Mouse (Mus musculus): ENCODE data around the gene Ralgapb.
"Not testable (repeated sequence)": the region's sequence is repeated elsewhere in the genome, so short reads cannot be mapped to it uniquely, and the experiment has no call there.

- not testable (repeated sequence) for TF ChIP-seq CTCF (IDR thresholded peaks at IDR 0.05; ENCODE audit: control insufficient read depth, insufficient read depth, insufficient replicate concordance, low read depth, low read length); POLR2A (IDR thresholded peaks at IDR 0.05; ENCODE audit: control insufficient read depth, low read depth, low read length)
Observed at GRCm38 (mm10) chr2:158397140-158397539, 12.5 kb upstream of the Ralgapb start.

Measured in testis, adult 2 months (tissue).